Mouse (Mus musculus) heart, embryonic 16.5 days (tissue): Measurements from ENCODE around the gene Evi5. TPM values are rescaled to one million over a fixed set of nuclear protein-coding genes. Genes with fewer than 3 reads are reported as not detected.

Experiments
- ATAC-seq: fragments of 200-750 bp; cut with Nextera tagmentation; replicated peaks from 2 replicates; pipeline ENCODE4 v1.8.0; 2017; ENCODE audit warnings: moderate number of reproducible peaks; ENCODE audit not compliant: insufficient read depth, low FRiP score; ENCODE audit errors: extremely low read depth
- H3K27ac ChIP-seq: fragments of 300-500 bp; sonication (generic); 2 replicates; pipeline ENCODE4 v1.5.1; 2014; ENCODE audit warnings: mild to moderate bottlenecking, low read length, control low read depth, moderate library complexity
- H3K27me3 ChIP-seq: fragments of 300-500 bp; sonication (generic); 2 replicates; pipeline ENCODE4 v1.6.1; 2014; ENCODE audit warnings: low read length, mixed read lengths; ENCODE audit not compliant: control insufficient read depth, insufficient read depth
- H3K36me3 ChIP-seq: fragments of 300-500 bp; sonication (generic); 2 replicates; pipeline ENCODE4 v1.6.1; 2014; ENCODE audit not compliant: control insufficient read depth, insufficient read depth
- H3K4me1 ChIP-seq: fragments of 300-500 bp; sonication (generic); 2 replicates; pipeline ENCODE4 v1.6.1; 2014; ENCODE audit warnings: low read length, mixed read lengths; ENCODE audit not compliant: control insufficient read depth, insufficient read depth
- H3K4me2 ChIP-seq: fragments of 300-500 bp; sonication (generic); 2 replicates; pipeline ENCODE4 v1.6.1; 2014; ENCODE audit warnings: low read depth, mild to moderate bottlenecking, control low read depth, low read length
- H3K4me3 ChIP-seq: fragments of 300-500 bp; sonication (generic); 2 replicates; pipeline ENCODE4 v1.5.1; 2014; ENCODE audit warnings: mild to moderate bottlenecking, control low read depth, low read length
- H3K9ac ChIP-seq: fragments of 300-500 bp; sonication (generic); 2 replicates; pipeline ENCODE4 v1.6.1; 2014; ENCODE audit warnings: low read length, control low read depth
- H3K9me3 ChIP-seq: fragments of 300-500 bp; sonication (generic); replicated peaks from 2 replicates; pipeline ENCODE4 v1.6.1; 2016; ENCODE audit warnings: low read length; ENCODE audit not compliant: control insufficient read depth
- WGBS: fragments of 180-500 bp; shearing (Covaris S2); extraction: QIAGEN DNeasy Blood & Tissue Kit; methylation state at CpG from one replicate; pipeline ENCODE4 v1.1.7; 2014; 5-methylcytosine and 5-hydroxymethylcytosine counted together
- polyA plus RNA-seq: library from polyadenylated mRNA; unstranded; fragments of >200 nt; fragmentation: Nextera tagmentation; extraction: Ambion mirVana; gene quantifications from 2 replicates; pipeline ENCODE4 v1.2.1, GENCODE M21; 2015

The Evi5 gene
- polyA plus RNA-seq, 1 experiment from 2014 or later: 41.0 TPM

GRCm38 (mm10) chr5:107840549-107841238 is 34.2 kb downstream of the Evi5 start:
- Histone ChIP-seq H3K27me3 (no peaks in the 10 kb centered on the region), H3K9me3 (no peaks in the 10 kb centered on the region), H3K4me2 (no peak overlapping the region), H3K36me3 (no peaks in the 10 kb centered on the region), H3K4me3 (no peak overlapping the region), H3K27ac (no peak overlapping the region), H3K4me1 (peaks cover 11% of the 10 kb centered on the region; the same call in 1 of the 2 replicates), H3K9ac (no peak overlapping the region)
- ATAC-seq: no peak; the same call in 1 of the 2 replicates
- WGBS: 88% methylated on average over 5 of the region's 5 CpGs

DNA sequence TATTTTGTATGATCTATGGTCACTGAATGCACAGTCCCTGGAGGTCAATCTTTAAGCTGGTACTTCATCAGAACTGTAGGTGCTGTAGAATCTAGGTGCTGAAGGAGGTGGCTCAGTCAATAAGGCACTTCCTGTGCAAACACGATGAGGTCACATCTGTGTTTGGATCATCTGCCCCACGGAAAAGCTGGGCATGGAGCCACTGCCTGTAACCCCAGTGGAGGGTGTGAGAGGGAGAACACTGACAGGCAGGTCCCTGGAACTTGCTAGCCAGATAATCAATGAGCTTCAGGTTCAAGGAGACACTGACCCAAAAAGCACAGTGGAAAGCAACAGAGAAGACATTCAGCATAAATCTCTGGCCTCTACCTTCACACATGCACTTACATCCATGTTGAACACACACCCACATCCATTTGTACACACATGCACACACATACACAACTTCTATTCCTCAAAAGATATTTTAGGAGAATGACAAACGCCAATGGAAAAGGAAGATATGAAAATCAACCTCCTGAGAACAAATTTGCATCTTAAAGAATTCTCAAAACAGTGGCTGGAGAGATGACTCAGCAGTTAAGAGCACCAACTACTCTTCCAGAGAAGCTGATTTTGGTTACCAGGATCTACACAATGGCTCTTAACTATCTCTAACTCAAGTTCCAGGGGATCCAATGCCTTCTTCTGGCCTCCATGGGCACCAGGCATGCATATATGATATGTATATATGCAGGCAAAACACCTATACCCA is 35.8 kb downstream of the Evi5 start:
- H3K4me2 ChIP-seq: no peak overlapping the region
- peaks cover 17% of the 10 kb centered on the region for H3K4me1 ChIP-seq
- no peak overlapping the region for H3K9ac ChIP-seq
- ATAC-seq: 0 out of 2 replicates have a peak, but pooled peaks have one; percentile 28
- peak overlapping the region; percentile 5; the same call in 1 of the 2 replicates for H3K27ac ChIP-seq
- no peaks in the 10 kb centered on the region for H3K27me3 ChIP-seq
- H3K9me3 ChIP-seq: no peaks in the 10 kb centered on the region
- no peaks in the 10 kb centered on the region for H3K36me3 ChIP-seq
- WGBS: 23% methylated on average over 3 of the region's 3 CpGs
- H3K4me3 ChIP-seq: no peak overlapping the region

DNA sequence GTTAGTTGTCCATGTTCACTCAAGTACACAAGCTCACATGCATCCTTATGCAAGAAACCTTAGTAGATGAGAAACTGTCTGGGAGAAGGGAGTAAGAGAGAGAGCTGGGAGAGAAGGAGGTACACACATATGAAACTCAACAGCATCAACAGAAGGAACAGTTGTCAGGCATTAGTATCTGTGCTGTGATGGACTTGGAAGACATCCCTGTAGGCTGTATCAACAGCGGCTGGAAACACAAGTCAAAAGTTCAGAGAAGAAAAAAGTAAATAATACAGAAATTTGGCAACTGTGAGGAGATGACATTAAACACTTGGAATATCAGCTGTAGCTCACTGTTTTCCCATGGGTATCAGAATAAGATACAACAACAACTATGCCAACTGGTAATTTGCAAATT is 40.6 kb downstream of the Evi5 start:
- no peaks in the 10 kb centered on the region; the same call in 1 of the 2 replicates for H3K9me3 ChIP-seq
- H3K9ac ChIP-seq: no peak overlapping the region
- H3K4me3 ChIP-seq: no peak overlapping the region
- no peak for ATAC-seq
- 48% methylated on average over 1 of the region's 1 CpGs for WGBS
- H3K36me3 ChIP-seq: peaks cover 10% of the 10 kb centered on the region
- no peak overlapping the region for H3K27ac ChIP-seq
- H3K4me1 ChIP-seq: peaks cover 11% of the 10 kb centered on the region
- H3K27me3 ChIP-seq: no peaks in the 10 kb centered on the region
- no peak overlapping the region for H3K4me2 ChIP-seq

DNA sequence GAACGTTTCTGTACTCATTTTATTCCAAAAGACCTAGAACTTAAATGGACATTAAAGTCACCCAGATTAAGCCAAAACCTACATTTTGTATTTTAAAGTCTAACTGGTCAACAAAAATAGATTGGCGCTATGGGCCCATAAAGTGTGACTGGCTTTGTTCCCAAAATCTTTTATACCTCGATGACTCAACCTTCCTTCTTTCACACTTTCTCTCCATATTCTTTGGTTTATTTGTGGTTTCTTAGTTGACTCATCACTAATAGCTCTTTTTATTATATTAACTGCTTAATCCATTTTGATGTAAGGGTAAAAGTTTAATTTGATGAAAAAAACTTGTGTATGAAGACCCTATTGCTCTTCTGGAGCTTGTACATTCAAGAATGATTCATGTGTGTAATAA is 43.6 kb downstream of the Evi5 start:
- WGBS: 90% methylated on average over 3 of the region's 3 CpGs

GRCm38 (mm10) chr5:107829998-107830560 is 44.8 kb downstream of the Evi5 start, which contains the start of gene Ube2d2b:
Ube2d2b (plus strand) TSS chr5:107830099.
- H3K4me2 ChIP-seq: no peak within 1 kb of the TSS
- H3K4me3 ChIP-seq: no peak within 1 kb of the TSS
- H3K27ac ChIP-seq: no peak within 1 kb of the TSS
- H3K27me3 ChIP-seq: no peaks in the 10 kb centered on the region
- H3K36me3 ChIP-seq: peaks cover 10% of the 10 kb centered on the region
- H3K9me3 ChIP-seq: no peaks in the 10 kb centered on the region; the same call in 1 of the 2 replicates
- WGBS: 94% methylated on average over 22 of the region's 22 CpGs
- no peak within 1 kb of the TSS for H3K9ac ChIP-seq
- H3K4me1 ChIP-seq: peaks cover 6% of the 10 kb centered on the region
- ATAC-seq: no peak

More for the DNA sequence above, 43.6 kb downstream of the Evi5 start:
- H3K4me2 ChIP-seq: no peak overlapping the region
- ATAC-seq: no peak
- no peaks in the 10 kb centered on the region for H3K27me3 ChIP-seq
- no peak overlapping the region for H3K9ac ChIP-seq
- peaks cover 6% of the 10 kb centered on the region for H3K4me1 ChIP-seq
- no peak overlapping the region for H3K4me3 ChIP-seq
- H3K27ac ChIP-seq: no peak overlapping the region
- H3K36me3 ChIP-seq: peaks cover 10% of the 10 kb centered on the region
- no peaks in the 10 kb centered on the region; the same call in 1 of the 2 replicates for H3K9me3 ChIP-seq

GRCm38 (mm10) chr5:107822521-107822920 is 52.4 kb downstream of the Evi5 start:
- Histone ChIP-seq H3K4me1 (no peaks in the 10 kb centered on the region; the same call in 1 of the 2 replicates), H3K27ac (no peak overlapping the region), H3K27me3 (no peaks in the 10 kb centered on the region), H3K4me2 (no peak overlapping the region), H3K9ac (no peak overlapping the region), H3K9me3 (no peaks in the 10 kb centered on the region), H3K4me3 (no peak overlapping the region), H3K36me3 (peaks cover 3% of the 10 kb centered on the region)
- 79% methylated on average over 1 of the region's 1 CpGs for WGBS
- no peak for ATAC-seq

GRCm38 (mm10) chr5:107814651-107815050 is 60.3 kb downstream of the Evi5 start:
- H3K36me3 ChIP-seq: peaks cover 10% of the 10 kb centered on the region

GRCm38 (mm10) chr5:107807496-107807895 is 67.4 kb downstream of the Evi5 start:
- H3K4me3 ChIP-seq: no peak overlapping the region
- no peak overlapping the region for H3K9ac ChIP-seq
- WGBS: 41% methylated on average over 4 of the region's 4 CpGs
- H3K9me3 ChIP-seq: no peaks in the 10 kb centered on the region
- no peak for ATAC-seq
- H3K4me2 ChIP-seq: no peak overlapping the region
- no peaks in the 10 kb centered on the region for H3K4me1 ChIP-seq
- no peak overlapping the region for H3K27ac ChIP-seq
- no peaks in the 10 kb centered on the region for H3K27me3 ChIP-seq
- H3K36me3 ChIP-seq: peaks cover 7% of the 10 kb centered on the region

More at GRCm38 (mm10) chr5:107814651-107815050, 60.3 kb downstream of the Evi5 start:
- no peak for ATAC-seq
- WGBS: 48% methylated on average over 2 of the region's 2 CpGs
- peak overlapping the region; percentile 65 for H3K27ac ChIP-seq
- no peak overlapping the region for H3K4me2 ChIP-seq
- peaks cover 8% of the 10 kb centered on the region for H3K4me1 ChIP-seq
- H3K9me3 ChIP-seq: no peaks in the 10 kb centered on the region
- no peak overlapping the region for H3K9ac ChIP-seq
- no peak overlapping the region for H3K4me3 ChIP-seq
- no peaks in the 10 kb centered on the region for H3K27me3 ChIP-seq

DNA sequence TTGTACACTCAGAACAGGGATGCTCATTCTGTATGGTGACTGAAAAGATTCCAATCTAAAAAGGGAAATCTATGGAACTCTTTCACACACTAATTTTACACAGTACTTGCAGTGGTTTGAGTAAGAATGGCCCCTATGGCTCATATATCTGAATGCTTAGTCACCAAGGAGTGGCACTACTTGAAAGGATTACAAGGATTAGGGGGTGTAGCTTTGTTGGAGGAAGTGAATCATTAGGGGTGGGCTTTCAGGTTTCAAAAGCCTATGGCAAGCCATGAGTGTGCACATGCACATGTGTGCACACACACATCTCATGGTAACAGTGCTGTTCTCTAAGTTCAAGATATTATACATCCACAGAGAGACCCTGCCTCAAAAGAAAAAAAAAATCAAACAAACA is 72.3 kb downstream of the Evi5 start:
- no peak for ATAC-seq
- Histone ChIP-seq H3K4me1 (no peaks in the 10 kb centered on the region), H3K4me2 (no peak overlapping the region), H3K4me3 (no peak overlapping the region), H3K9me3 (no peaks in the 10 kb centered on the region), H3K9ac (no peak overlapping the region), H3K27ac (no peak overlapping the region), H3K27me3 (no peaks in the 10 kb centered on the region), H3K36me3 (peaks cover 13% of the 10 kb centered on the region)
